Mouse (Mus musculus): Measurements from ENCODE around the gene Rpl7l1. TPM values are rescaled to one million over a fixed set of nuclear protein-coding genes. Genes with fewer than 3 reads are reported as not detected.
A peak's percentile ranks its signal among the peaks of the same experiment; 100 is the strongest.
"Not testable (repeated sequence)": the region's sequence is repeated elsewhere in the genome, so short reads cannot be mapped to it uniquely, and the experiment has no call there.

Gene Rpl7l1
- total RNA-seq (2021): 10 to 100 TPM; 47.5 to 48.7 TPM
- long read RNA-seq, experiment 1, transcript Rpl7l1-201 (7 exons, 2,606 nt): major isoform, 37 of 72 reads
- long read RNA-seq, experiment 1, partial matches to known transcripts: 9 of 72 reads
- long read RNA-seq, experiment 1, other reads (novel, unspliced or antisense): 26 of 72 reads
- long read RNA-seq, experiment 2, transcript Rpl7l1-201 (7 exons, 2,606 nt): major isoform, 36 of 96 reads
- long read RNA-seq, experiment 2, partial matches to known transcripts: 18 of 96 reads
- long read RNA-seq, experiment 2, other reads (novel, unspliced or antisense): 42 of 96 reads

DNA sequence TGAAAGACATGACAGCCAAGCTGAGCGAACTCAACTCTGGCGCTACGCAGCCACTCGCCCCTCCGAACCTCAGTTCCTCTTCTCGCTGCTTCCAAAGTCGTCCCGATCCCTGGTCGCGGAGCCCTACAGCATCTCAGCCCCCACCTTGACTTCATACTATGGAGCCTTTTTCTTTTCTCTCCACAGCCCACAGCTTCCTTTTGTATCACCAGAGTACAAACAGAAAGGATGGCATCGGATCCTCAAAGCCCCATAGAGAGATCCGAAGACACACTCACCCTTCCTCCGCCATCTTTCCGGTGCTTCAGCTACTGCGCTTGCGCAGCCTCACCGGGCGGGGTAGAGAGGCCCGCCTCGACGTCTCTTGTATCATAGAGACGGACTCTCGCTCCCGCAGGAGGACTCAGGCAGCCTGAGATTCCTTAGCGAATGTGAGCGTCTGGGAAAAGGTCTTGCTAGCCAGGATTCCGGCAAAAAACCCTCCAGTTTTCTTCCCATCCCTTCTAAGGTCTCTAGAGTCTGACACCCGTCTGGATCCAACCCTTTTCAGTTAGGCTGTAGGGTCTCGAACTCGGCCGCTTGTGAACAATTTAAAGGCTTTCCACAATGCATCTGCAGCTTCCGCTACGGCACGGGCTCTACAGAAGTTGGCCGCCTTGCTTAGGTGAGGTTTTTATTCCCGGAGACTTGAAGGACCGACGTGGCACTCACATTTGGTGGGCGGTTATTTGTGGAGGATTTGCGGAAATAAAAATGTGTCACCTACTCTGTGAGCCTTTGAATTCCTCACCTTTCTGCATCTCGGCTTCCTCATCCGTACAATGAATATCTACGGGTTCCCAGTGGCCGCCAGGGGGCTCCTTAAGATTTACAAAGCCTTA is at the start of gene Rpl7l1:
Gene Rpl7l1 (minus strand): TSS at position 332 of the 881 bp plus-strand sequence.
- DNase-seq (ENCODE audit: low spot score in 2 of 2): peak; percentile 92 to 93

DNA sequence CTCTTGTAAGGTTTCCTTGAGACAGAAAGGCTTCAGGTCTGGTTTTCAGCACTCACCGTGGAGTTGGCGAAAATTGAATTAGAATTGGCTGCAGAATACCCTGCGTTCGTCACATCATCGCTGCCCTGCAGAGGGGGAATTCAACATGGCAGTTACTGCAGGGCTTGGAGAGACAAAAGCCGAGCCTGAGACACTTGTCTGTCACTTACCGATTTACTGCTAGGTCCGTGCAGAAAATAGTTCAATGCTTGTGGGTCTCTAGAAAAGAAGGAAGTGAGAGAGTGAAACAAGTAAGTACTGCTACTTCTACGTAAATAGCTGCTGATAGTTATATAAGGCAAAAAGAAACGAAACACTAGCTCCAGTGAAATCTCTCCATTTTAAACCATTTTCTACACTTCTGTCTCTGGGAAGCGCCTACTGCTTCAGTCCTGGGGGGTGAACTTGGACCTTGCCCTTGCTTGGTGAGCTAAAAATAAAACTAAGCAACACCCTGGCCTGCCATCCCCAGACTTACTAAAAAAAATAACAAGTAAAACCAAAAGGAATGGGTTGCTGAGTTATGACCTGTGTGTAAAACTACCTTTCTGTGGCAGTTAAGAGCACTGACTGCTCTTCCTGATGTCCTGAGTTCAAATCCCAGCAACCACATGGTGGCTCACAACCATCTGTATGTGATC is 47.5 kb upstream of the Rpl7l1 start:
- no peak for DNase-seq (ENCODE audit: low spot score in 2 of 2)

- DNase-seq (ENCODE audit: low spot score in 2 of 2): no peak
These were observed 46.5 kb upstream of the Rpl7l1 start for GRCm38 (mm10) chr17:46828935-46829334.

DNA sequence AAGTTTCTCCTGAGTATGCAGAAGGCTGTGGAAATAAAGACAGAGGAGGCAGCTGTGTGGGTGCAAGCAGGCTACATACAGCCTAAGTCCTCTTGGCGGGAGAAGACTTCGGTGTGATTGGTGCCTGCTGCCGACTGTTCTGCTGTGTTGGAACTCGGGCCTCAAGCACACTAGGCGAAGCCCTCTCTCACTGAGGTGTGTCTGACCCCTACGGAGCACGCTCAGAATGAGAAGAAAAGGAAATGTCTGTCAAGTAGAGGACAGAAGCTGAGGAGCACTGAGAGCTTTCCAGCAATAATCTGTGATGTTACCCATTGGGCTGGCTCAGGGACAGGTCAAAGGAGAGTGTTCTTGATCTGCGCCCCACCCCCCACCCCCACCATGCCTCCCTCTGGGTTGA is 40.6 kb upstream of the Rpl7l1 start:
- no peak for DNase-seq (ENCODE audit: low spot score in 2 of 2)

DNA sequence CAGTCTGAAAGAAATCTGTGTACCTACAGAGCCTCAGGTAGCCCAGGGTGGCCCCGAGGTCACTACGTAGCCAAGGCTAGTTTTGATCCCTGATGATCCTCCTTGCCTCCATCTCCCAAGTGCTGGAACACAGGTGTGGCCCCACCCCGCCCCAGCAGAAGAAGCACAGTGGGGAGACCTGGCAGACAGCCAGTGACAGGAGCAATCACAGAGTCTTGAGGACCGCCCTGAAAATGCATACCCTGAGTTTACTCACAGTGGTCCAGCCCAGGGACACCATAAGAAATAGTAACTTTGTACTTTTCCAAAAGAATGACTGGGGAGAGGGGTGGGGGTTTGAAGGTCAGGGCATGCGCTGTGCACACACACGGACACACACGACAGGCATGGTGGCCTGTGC is 38.2 kb upstream of the Rpl7l1 start:
- no peak for DNase-seq (ENCODE audit: low spot score in 2 of 2)

GRCm38 (mm10) chr17:46817734-46818158 is 35.3 kb upstream of the Rpl7l1 start:
- DNase-seq (ENCODE audit: low spot score in 2 of 2): no peak

GRCm38 (mm10) chr17:46816306-46816705 is 33.8 kb upstream of the Rpl7l1 start:
- no peak for DNase-seq (ENCODE audit: low spot score in 2 of 2)

- DNase-seq (ENCODE audit: low spot score in 2 of 2): no peak
These were observed 32.0 kb upstream of the Rpl7l1 start for GRCm38 (mm10) chr17:46814497-46814896.

DNA sequence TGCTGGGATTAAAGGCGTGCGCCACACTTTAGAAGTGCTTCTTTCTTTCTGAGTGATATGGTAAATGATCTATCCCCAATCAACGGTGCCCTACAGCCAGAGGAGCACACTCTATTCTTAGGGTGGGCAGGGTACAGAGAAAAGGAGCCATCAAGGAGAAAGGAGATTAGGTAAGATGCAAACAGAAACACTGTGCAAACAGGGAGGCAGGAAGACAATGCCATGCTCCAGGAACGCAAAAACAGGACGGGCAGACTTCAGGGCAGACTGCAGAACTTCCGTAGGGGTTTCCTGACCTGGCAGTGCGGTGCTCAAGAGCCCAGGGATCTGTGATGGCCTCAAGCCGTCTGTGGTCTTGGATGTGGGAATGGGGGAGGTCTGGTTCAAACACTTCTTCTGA is 31.2 kb upstream of the Rpl7l1 start:
- DNase-seq (ENCODE audit: low spot score in 2 of 2): no peak

- DNase-seq (ENCODE audit: low spot score in 2 of 2): no peak
These were observed 30.0 kb upstream of the Rpl7l1 start for GRCm38 (mm10) chr17:46812442-46812841.

- DNase-seq (ENCODE audit: low spot score in 2 of 2): no peak
These were observed 28.2 kb upstream of the Rpl7l1 start for GRCm38 (mm10) chr17:46810672-46811071.

DNA sequence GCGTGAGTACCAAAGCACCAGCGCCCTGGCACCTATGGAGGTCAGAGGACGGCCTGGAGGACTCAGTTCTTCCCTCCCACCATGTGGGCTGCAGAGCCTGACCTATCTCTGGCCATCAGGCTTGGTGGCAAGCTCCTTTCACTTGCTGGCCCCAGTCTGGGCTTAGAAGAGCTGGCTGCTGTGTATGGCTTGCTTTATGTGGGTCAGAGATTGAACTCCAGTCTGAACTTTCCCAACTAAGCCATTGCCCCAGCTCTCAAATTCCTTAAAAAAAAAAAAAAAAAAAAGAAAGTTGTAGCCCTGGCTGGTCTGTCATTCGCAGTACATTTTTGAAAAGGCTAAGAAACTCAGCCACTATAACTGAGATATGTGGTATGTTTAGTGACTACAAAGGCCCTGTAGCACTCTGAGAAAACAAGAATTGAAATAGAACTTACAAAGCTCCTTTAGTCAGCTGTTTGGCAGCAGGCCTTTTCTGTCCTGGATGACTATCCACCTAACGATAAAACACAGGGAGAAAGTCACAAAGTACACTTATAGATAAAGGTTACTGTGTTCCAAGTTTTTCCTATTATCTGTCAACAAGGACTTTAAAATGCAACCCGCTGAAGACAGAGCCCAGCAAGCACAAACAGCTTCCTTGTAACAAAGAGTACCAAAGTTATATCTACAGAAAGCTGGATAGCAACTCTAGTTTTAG is 26.8 kb upstream of the Rpl7l1 start:
- no peak for DNase-seq (ENCODE audit: low spot score in 2 of 2)

DNA sequence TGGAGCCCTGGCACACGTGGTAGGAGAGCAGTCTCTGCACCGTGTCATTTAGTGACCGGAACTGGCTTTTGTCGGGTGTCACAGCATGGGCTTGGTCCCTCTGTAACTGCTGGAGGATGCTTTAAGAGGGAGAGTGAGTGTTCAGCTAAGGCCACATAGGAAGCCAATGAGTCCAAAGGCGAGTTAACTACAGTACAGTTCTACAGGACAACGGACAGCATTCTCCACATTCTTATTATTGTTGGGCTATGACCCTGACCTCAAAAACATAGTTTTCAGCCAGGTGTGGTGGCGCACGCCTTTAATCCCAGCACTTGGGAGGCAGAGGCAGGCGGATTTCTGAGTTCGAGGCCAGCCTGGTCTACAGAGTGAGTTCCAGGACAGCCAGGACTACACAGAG is 25.9 kb upstream of the Rpl7l1 start:
- DNase-seq (ENCODE audit: low spot score in 2 of 2): no peak

DNA sequence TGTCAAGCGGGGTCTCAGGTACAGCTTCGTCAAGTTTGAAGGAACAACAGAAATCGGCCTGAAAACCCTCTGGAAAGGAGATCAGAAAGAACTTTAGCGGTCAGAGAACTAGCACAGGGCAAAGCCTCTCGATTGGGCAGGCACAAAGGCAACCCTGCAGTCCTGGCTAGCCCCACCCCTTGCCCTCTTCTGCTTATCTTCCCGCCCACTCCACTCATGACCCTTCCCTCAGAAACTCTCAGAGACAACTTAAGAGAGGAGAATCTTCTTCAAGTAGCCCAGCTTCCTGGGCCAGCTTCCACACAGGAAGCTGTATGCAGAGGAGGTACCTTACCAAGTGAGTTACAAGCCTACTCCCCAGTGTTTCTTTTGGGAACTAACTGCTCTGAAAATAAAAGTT is 19.3 kb upstream of the Rpl7l1 start:
- no peak for DNase-seq (ENCODE audit: low spot score in 2 of 2)

GRCm38 (mm10) chr17:46799680-46800079 is 17.2 kb upstream of the Rpl7l1 start:
- DNase-seq (ENCODE audit: low spot score in 2 of 2): no peak

DNA sequence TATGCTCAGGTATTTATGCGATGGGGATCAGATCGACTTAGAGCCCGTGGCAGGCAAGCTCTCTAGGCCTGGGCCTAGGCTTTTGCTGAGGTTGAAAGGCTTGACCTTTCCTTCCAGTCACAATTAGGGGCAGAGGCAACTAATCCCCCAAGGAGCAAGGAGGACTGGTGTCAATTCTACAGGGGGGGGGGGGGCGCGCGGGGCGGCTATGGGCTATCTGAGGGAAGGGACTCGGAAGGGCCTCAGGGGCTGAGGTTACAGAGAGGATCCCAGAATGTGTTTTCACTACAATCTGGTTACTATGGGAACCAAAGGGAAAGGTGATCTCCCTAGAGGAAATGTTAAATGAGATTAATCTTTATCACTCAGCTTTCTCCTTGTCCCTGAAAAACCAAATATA is 14.9 kb upstream of the Rpl7l1 start:
- no peak for DNase-seq (ENCODE audit: low spot score in 2 of 2)

- DNase-seq (ENCODE audit: low spot score in 2 of 2): no peak
These were observed 14.3 kb upstream of the Rpl7l1 start for GRCm38 (mm10) chr17:46796743-46797142.

GRCm38 (mm10) chr17:46792963-46793362 is 10.5 kb upstream of the Rpl7l1 start:
- DNase-seq (ENCODE audit: low spot score in 2 of 2): no peak

DNA sequence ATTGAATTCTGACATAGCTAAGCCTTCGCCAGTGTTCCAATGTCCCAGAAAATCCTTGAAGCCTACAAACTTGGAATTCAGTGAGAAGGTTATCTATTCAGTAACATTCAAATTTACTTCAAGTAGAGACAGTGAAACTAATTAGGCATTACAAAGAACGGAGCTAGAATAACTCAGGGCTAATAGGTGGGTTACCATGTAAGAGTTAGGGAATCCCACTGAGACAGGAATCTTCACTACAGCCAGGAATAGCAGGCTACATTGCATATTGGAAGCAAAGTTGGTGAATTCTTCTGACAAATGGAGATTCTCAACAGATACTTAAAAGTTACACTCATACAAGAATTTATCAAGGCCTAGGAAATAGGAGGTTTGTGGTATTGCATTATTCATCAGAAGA is 5.5 kb upstream of the Rpl7l1 start:
- not testable (repeated sequence) for DNase-seq (ENCODE audit: low spot score in 2 of 2)

- DNase-seq (ENCODE audit: low spot score in 2 of 2): no peak
These were observed 4.5 kb upstream of the Rpl7l1 start for GRCm38 (mm10) chr17:46786952-46787351.

DNA sequence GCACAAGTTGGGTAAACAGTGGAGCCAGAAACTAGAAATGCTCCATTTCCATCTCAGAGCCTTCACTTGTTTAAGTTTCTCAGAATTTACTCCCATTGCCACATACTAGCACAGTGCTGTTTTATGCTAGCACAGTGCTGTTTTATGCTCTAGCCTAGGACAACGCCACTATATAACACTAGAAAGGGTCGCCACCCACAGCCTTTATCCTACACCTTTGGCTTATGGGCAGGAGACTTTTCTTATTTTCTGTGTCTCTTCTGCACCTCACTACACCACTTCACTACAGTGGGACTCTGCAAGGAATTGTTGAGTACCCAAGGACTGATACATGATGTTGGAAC is 722 bp upstream of the Rpl7l1 start:
- no peak for DNase-seq (ENCODE audit: low spot score in 2 of 2)

All from layer of hippocampus, postnatal 14 days (tissue).